Mouse (Mus musculus) midbrain, embryonic 11.5 days (tissue): ENCODE results near the gene Cfap43. TPM values are rescaled to one million over a fixed set of nuclear protein-coding genes. Genes with fewer than 3 reads are reported as not detected.
A peak's percentile ranks its signal among the peaks of the same experiment; 100 is the strongest.

ENCODE experiments used
- ATAC-seq: fragments of 200-750 bp; cut with Nextera tagmentation; 2 replicates; pipeline ENCODE4 v1.8.0; 2017; ENCODE audit warnings: moderate TSS enrichment, moderate library complexity; ENCODE audit not compliant: low FRiP score
- DNase-seq: peaks from one replicate; pipeline ENCODE4 v3.0.0; 2015; ENCODE audit warnings: low spot score; ENCODE audit errors: missing footprints
- H3K27ac ChIP-seq: fragments of 300-500 bp; sonication (generic); 2 replicates; pipeline ENCODE4 v1.5.1; 2014; ENCODE audit warnings: low read depth, low read length
- H3K27me3 ChIP-seq: fragments of 300-500 bp; sonication (generic); 2 replicates; pipeline ENCODE4 v1.6.1; 2014; ENCODE audit warnings: mild to moderate bottlenecking, low read length, moderate library complexity, mixed read lengths; ENCODE audit not compliant: control insufficient read depth, insufficient read depth
- H3K36me3 ChIP-seq: fragments of 300-500 bp; sonication (generic); 2 replicates; pipeline ENCODE4 v1.6.1; 2014; ENCODE audit warnings: mild to moderate bottlenecking, low read length, moderate library complexity, mixed read lengths; ENCODE audit not compliant: control insufficient read depth, insufficient read depth
- H3K4me1 ChIP-seq: fragments of 300-500 bp; sonication (generic); 2 replicates; pipeline ENCODE4 v1.6.1; 2014; ENCODE audit warnings: low read length; ENCODE audit not compliant: control insufficient read depth, insufficient read depth
- H3K4me2 ChIP-seq: fragments of 300-500 bp; sonication (generic); 2 replicates; pipeline ENCODE4 v1.6.1; 2014; ENCODE audit warnings: mild to moderate bottlenecking, moderate library complexity
- H3K4me3 ChIP-seq: fragments of 300-500 bp; sonication (generic); 2 replicates; pipeline ENCODE4 v1.5.1; 2014; ENCODE audit warnings: low read depth, low read length
- H3K9ac ChIP-seq: fragments of 300-500 bp; sonication (generic); 2 replicates; pipeline ENCODE4 v1.6.1; 2014; ENCODE audit warnings: low read length
- H3K9me3 ChIP-seq: fragments of 300-500 bp; sonication (generic); 2 replicates; pipeline ENCODE4 v1.6.1; 2016; ENCODE audit warnings: low read length; ENCODE audit not compliant: control insufficient read depth
- WGBS: fragments of 180-500 bp; shearing (Covaris S2); extraction: QIAGEN DNeasy Blood & Tissue Kit; methylation state at CpG from one replicate; pipeline ENCODE4 v1.1.7; 2014; 5-methylcytosine and 5-hydroxymethylcytosine counted together
- polyA plus RNA-seq: library from polyadenylated mRNA; unstranded; fragments of >200 nt; fragmentation: Nextera tagmentation; extraction: Ambion mirVana; gene quantifications from 2 replicates; pipeline ENCODE4 v1.2.1, GENCODE M21; 2014

Gene Cfap43
- polyA plus RNA-seq, 1 experiment from 2014 or later = 0.05 TPM

GRCm38 (mm10) chr19:47918455-47919101 is 509 bp downstream of the Cfap43 start:
- peak; percentile 93 for DNase-seq
- WGBS = under 1% methylated on average over 29 of the region's 29 CpGs

GRCm38 (mm10) chr19:47918016-47918415 is 1.1 kb downstream of the Cfap43 start:
- DNase-seq (no peak), ATAC-seq (no peak)
- Histone ChIP-seq H3K27ac (no peak overlapping the region), H3K27me3 (no peaks in the 10 kb centered on the region), H3K4me3 (peak overlapping the region; percentile 68), H3K4me1 (peaks cover 21% of the 10 kb centered on the region), H3K9ac (peak overlapping the region; percentile 90), H3K4me2 (peak overlapping the region; percentile 74), H3K36me3 (no peaks in the 10 kb centered on the region), H3K9me3 (no peaks in the 10 kb centered on the region)
- WGBS = 15% methylated on average over 9 of the region's 9 CpGs

More at GRCm38 (mm10) chr19:47918455-47919101, 509 bp downstream of the Cfap43 start:
- Histone ChIP-seq H3K9ac (peak overlapping the region; percentile 90), H3K4me1 (peaks cover 21% of the 10 kb centered on the region), H3K4me3 (peak overlapping the region; percentile 68), H3K27ac (peak overlapping the region; percentile 52), H3K36me3 (no peaks in the 10 kb centered on the region), H3K27me3 (no peaks in the 10 kb centered on the region), H3K4me2 (peak overlapping the region; percentile 74), H3K9me3 (no peaks in the 10 kb centered on the region)
- peak; percentile 53 for ATAC-seq

- no peaks in the 10 kb centered on the region for H3K27me3 ChIP-seq
- no peaks in the 10 kb centered on the region for H3K9me3 ChIP-seq
- H3K9ac ChIP-seq = peak overlapping the region; percentile 90
- H3K4me3 ChIP-seq = peak overlapping the region; percentile 68
- H3K27ac ChIP-seq = no peak overlapping the region
- H3K36me3 ChIP-seq = no peaks in the 10 kb centered on the region
- ATAC-seq (no peak), DNase-seq (peak; percentile 84)
- peak overlapping the region; percentile 74 for H3K4me2 ChIP-seq
- 9% methylated on average over 4 of the region's 4 CpGs for WGBS
- H3K4me1 ChIP-seq = peaks cover 21% of the 10 kb centered on the region
Observed at GRCm38 (mm10) chr19:47917396-47917795, 1.7 kb downstream of the Cfap43 start.

GRCm38 (mm10) chr19:47915251-47915650 is 3.8 kb downstream of the Cfap43 start:
- Histone ChIP-seq H3K36me3 (no peaks in the 10 kb centered on the region), H3K4me3 (no peak overlapping the region), H3K27ac (no peak overlapping the region), H3K4me2 (no peak overlapping the region), H3K4me1 (peaks cover 21% of the 10 kb centered on the region), H3K9ac (no peak overlapping the region), H3K9me3 (no peaks in the 10 kb centered on the region), H3K27me3 (no peaks in the 10 kb centered on the region)
- DNase-seq (peak; percentile 8), ATAC-seq (no peak)
- 81% methylated on average over 4 of the region's 4 CpGs for WGBS

- Histone ChIP-seq H3K27me3 (no peaks in the 10 kb centered on the region), H3K36me3 (no peaks in the 10 kb centered on the region), H3K4me1 (peaks cover 22% of the 10 kb centered on the region), H3K9me3 (no peaks in the 10 kb centered on the region), H3K27ac (no peak overlapping the region), H3K4me3 (no peak overlapping the region), H3K4me2 (no peak overlapping the region), H3K9ac (no peak overlapping the region)
- DNase-seq (peak; percentile 65), ATAC-seq (no peak)
- WGBS = 94% methylated on average over 4 of the region's 4 CpGs
Observed at GRCm38 (mm10) chr19:47914191-47914590, 4.9 kb downstream of the Cfap43 start.

GRCm38 (mm10) chr19:47913344-47913743 is 5.7 kb downstream of the Cfap43 start:
- H3K27ac ChIP-seq = no peak overlapping the region
- ATAC-seq (no peak), DNase-seq (peak; percentile 51)
- no peak overlapping the region for H3K4me2 ChIP-seq
- peaks cover 30% of the 10 kb centered on the region for H3K4me1 ChIP-seq
- no peak overlapping the region for H3K9ac ChIP-seq
- no peaks in the 10 kb centered on the region for H3K27me3 ChIP-seq
- WGBS = 89% methylated on average over 7 of the region's 7 CpGs
- H3K4me3 ChIP-seq = no peak overlapping the region
- H3K9me3 ChIP-seq = no peaks in the 10 kb centered on the region
- H3K36me3 ChIP-seq = no peaks in the 10 kb centered on the region

- Histone ChIP-seq H3K4me1 (peaks cover 14% of the 10 kb centered on the region), H3K27me3 (no peaks in the 10 kb centered on the region), H3K9ac (peak overlapping the region; percentile 63; the same call in 1 of the 2 replicates), H3K4me2 (no peak overlapping the region), H3K4me3 (no peak overlapping the region), H3K9me3 (no peaks in the 10 kb centered on the region), H3K36me3 (no peaks in the 10 kb centered on the region), H3K27ac (peak overlapping the region; percentile 87; the same call in 1 of the 2 replicates)
- DNase-seq (peak; percentile 79), ATAC-seq (no peak)
- WGBS = 89% methylated on average over 4 of the region's 4 CpGs
Observed at GRCm38 (mm10) chr19:47910751-47911150, 8.3 kb downstream of the Cfap43 start.

GRCm38 (mm10) chr19:47910117-47910618 is 8.9 kb downstream of the Cfap43 start:
- no peaks in the 10 kb centered on the region for H3K36me3 ChIP-seq
- no peaks in the 10 kb centered on the region for H3K27me3 ChIP-seq
- H3K4me1 ChIP-seq = peaks cover 14% of the 10 kb centered on the region
- no peaks in the 10 kb centered on the region for H3K9me3 ChIP-seq
- DNase-seq (peak; percentile 89), ATAC-seq (peak; percentile 13; the same call in 1 of the 2 replicates)
- peak overlapping the region; percentile 63 for H3K9ac ChIP-seq
- 33% methylated on average over 4 of the region's 4 CpGs for WGBS
- H3K4me3 ChIP-seq = 0 out of 2 replicates have a peak overlapping the region, but pooled peaks have one; percentile 17
- H3K4me2 ChIP-seq = peak overlapping the region; percentile 50
- H3K27ac ChIP-seq = peak overlapping the region; percentile 87

- 2% methylated on average over 10 of the region's 10 CpGs for WGBS
- H3K9ac ChIP-seq = peak overlapping the region; percentile 63
- no peaks in the 10 kb centered on the region for H3K9me3 ChIP-seq
- peak overlapping the region; percentile 50 for H3K4me2 ChIP-seq
- peak overlapping the region; percentile 17 for H3K4me3 ChIP-seq
- H3K27me3 ChIP-seq = no peaks in the 10 kb centered on the region
- peaks cover 14% of the 10 kb centered on the region for H3K4me1 ChIP-seq
- peak; percentile 96 for DNase-seq
- peak; percentile 89 for ATAC-seq
- peak overlapping the region; percentile 87 for H3K27ac ChIP-seq
- no peaks in the 10 kb centered on the region for H3K36me3 ChIP-seq
Observed at GRCm38 (mm10) chr19:47909387-47910116, 9.5 kb downstream of the Cfap43 start.
